Mouse (Mus musculus) urinary bladder, postnatal 25 days (tissue): ENCODE results near the gene Mlkl.
"Not testable (repeated sequence)": the region's sequence is repeated elsewhere in the genome, so short reads cannot be mapped to it uniquely, and the experiment has no call there.

Experiments used
- DNase-seq: peaks from one replicate; pipeline ENCODE4 v3.0.0; 2022; ENCODE audit warnings: low spot score

Mlkl gene

DNA sequence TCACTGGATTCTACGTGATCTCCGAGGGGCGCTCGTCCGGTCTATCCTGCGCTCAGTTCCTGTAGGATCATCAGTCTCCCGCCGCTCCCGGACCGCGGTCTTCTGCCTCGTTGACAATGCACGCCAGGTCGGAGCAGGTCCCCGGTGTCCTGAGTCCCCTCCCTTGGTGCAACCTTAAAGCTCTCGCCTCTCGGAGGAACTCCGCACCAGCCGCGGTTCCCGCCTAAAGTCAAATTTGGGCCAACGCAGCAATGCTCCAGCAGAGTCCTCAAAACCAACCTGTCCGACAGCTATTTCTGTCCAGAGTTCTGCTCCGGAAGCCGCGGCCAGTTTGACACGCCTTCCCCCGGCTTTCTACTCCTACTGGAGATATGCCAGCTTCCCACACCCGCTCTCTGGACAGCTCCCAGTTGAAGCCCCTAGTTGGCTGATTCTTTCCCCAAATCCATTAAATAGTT is at the start of gene Mlkl:
TSS of gene Mlkl (minus strand) at position 288 of the 458 bp plus-strand sequence.
- DNase-seq: peak; percentile 62

DNA sequence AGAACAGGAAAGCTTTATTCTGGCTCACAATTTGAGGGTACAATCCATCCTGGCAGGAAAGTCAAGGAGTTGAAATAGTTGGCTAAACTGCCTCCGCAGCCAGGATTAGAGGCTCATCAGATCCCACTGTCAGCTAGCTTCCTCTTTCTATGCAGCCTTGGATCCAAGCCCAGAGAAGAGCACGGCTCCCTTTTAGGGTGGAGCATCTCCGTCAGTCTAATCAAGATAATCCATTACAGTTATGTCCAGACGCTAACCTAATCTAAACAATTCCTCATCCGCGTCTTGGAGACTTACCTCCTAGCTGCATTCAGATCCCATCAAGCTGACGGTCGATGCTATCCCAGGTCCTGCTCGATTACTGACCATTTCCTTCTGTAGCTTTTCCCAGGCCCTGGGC is 47.9 kb upstream of the Mlkl start:
- DNase-seq: no peak

DNA sequence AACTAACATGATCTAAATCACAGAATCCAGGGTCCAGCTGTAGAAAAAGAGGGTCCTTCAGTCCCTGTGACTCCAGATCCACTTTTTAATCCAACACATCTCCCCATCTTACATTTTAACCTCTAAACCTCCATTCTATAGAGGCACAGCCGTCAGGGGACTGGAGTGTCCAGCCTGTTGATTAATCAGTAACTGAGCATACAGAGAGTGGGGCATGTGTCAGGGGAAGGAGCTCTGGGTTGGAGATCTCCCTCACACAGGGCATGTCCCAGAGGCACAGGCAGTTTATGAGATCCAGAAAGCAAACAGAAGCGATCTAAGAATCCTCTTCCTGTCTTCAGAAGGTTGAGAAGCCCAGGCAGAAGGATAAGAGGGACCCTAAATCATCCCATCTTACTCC is 46.7 kb upstream of the Mlkl start:
- no peak for DNase-seq

DNA sequence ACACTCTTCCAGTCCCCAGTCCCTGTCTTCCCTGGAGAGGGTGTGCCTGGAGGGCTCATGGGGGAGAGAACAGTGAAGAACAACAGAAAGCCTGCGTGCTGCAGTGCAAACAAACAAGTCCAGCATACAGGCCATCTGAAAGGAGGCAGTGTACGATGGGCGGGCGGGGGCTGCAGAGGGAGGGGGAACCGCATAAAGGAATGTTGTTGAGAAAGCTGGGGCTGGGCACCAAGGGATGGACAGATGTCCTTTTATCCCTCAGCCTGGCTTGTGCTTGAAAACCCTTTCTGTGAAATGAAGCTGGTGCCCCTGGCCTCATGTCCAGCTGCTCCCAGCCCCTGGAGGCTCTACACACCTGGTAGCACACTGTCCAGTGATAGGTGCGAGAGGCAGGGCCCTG is 37.2 kb upstream of the Mlkl start:
- DNase-seq: no peak

DNA sequence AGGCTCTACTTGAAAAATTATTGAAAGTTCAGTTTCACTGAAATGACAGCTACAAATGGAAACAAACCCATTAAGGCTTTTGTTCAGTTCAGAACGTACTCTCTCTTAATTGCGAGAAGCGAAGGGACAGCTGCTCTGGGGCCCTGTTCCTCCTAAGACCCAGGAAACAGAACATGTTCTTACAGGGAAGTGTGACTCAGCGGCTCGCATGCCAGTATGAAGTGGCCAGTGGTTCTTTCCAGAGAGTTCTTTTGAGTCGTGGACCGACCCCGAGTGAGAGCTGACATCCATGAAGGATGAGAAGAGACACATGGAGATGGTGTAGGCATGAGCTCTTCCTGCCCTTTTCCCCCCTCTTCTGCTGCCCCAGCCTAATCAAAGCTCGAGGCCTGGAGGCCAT is 31.7 kb upstream of the Mlkl start:
- no peak for DNase-seq

DNA sequence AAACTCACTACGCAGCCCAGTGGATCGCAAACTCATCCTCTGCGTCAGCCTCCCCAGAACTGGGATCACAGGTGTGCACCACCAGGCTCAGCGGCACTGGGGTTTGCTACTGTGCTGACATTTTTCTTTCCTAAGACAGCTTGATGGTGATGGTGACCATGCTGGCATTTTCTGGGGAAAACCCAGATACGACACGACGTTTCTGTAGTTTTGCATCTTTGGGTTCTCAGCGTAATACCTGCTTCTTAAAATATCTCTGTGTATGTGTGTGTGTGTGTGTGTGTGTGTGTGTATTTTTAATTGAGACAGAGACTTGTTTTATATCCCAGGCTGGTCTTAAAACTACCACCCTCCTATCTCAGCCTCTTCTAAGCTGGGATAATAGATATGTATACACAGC is 29.4 kb upstream of the Mlkl start:
- DNase-seq: no peak

DNA sequence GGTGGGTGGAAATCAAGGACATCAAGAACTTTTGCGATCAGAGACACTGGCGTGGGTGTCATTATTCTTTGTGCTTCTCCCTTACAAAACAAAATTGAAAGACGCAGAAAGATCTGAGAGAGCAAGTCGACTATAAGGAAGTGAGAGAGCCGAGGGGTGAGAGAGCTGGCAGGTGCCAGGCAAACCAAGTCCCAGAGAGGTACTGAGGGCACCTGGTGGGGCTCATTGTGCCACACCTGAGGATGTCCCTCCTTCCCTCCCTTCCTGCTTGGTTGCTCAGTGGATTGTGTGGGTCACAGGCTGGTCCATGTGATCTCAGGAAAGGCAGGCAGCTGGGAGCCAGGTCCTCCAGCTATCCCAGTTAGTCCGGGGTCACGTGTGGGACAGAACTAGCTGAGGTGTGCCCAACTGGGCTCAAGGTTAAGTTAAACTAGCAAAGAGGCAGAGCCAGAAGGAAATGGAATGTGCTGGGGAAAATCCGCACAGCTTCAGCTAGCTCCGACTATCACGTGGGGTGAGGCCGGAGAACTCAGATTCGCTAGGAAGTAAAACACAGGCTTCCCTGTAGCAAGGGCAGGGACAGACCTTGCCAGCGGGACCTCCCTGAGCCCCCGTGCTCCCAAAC is 28.7 kb upstream of the Mlkl start:
- no peak for DNase-seq

DNA sequence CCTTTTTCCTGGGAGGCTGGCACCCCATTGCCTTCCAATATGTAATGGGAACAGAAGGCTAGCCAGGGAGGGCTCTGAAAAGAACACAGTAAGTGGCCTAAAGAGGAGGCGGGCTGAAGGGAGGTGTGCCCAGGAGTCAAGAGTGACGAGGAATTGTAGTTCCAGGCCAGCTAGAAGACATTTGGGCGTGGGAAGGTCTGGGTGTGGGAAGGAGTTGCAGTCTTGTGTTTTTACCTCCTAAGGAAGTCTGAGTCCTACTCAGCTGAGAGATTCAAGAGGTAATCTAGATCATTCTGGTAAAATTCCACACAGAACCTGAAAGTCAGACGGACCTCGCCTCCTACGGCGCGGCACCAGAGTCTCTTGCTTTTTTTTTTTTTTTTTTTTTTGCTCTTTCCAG is 25.5 kb upstream of the Mlkl start:
- no peak for DNase-seq

DNA sequence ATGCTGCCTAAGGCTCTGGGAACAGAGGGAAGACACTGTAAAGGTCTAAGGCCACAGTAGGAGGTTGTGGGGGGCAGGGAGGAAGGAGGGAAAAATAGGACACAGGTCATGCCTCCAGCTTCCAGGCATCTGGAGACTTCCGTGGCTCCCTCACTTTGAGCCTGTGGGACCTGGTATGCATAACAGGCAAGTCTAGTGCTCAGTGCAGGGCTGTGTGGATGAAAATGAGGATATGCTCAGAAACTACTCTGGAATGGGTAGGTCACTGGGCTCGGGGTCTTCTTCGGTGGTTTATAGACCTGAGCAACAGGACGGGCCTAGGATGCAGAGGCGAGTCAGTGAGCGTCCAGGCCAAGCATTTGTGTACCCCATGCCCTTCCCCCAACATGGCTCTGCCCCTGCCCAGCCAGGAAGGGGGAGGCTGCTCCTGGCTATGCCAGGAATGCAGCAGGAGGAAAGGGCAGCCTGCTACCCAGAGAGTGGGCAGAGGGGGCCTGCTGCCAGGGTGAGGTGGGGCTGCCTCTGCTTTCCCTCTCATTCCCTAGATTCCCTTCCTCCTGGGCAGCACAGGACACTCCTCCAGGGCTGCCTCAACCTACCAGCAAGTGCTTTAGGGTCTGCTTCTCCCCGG is 22.7 kb upstream of the Mlkl start:
- no peak for DNase-seq

DNA sequence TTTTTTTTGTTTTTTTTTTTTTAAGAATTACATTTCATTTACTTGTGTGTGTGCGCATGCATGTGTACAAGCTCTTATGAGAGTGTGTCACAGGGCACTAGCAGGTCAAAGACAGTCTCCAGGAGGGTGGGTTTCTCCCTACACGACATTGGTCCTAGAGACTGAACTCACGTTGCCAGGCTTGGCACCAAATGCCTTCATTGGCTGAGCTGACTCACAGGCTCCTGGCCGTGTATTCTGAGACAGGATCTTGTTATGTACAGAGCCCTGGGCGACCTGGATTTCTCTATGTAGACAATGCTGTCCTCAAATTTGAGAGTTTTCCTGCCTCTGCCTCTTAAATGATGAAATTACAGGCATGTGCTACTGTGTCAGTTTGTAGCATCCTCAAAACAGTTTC is 22.0 kb upstream of the Mlkl start:
- no peak for DNase-seq

DNA sequence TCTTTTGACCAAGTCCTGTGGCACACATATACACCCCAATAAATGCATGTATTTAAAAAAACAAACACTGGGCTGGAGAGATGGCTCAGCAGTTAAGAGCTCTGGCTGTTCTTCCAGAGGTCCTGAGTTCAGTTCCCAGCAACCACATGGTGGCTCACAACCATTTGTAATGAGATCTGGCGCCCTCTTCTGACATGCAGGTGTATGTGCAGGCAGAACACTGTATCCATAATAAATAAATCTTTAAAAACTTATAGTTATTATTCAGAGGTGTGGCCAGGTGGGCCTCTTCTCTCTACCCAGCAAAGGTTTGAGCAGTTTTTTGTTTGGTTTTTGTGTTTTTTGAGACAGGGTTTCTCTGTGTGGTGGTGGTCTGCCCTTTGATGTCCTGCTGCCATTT is 20.9 kb upstream of the Mlkl start:
- DNase-seq: no peak

DNA sequence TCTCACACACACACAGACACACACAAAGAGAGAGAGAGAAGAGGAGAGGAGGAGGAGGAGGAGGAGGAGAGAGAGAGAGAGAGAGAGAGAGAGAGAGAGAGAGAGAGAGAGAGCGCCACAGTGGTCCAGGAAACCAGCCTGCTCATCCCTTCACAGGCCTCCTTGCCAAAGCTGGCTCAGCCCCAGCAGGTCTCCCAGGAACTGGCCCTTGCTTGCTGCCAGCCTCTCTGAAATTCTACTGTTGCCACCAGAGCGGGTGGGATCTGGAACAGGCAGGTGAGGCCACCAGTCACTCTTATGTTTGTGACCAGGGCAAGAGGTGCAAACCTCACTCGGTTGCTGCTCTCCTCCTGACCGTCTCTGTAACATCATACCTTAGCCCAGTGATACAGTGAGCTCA is 19.5 kb upstream of the Mlkl start:
- DNase-seq: no peak

DNA sequence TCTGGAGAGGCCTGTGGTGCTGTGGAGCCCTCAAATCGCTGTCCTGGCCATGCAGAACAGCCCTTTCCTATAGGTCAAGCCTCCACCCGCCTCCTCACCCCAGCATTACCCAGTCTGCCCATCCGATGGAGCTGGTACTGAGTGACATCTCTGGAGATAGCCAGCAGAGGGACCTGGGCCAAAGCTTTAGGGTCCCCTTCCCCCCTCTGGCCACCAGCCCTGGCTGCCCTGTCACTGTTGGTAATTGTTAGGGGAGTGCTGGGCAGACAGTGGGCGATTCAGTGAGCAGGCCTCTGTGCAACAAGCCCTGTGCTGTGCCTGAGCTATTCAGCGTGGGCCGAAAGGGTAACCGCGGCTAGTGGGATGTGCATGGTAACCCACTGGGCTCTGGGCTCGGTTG is 15.5 kb upstream of the Mlkl start:
- DNase-seq: no peak

DNA sequence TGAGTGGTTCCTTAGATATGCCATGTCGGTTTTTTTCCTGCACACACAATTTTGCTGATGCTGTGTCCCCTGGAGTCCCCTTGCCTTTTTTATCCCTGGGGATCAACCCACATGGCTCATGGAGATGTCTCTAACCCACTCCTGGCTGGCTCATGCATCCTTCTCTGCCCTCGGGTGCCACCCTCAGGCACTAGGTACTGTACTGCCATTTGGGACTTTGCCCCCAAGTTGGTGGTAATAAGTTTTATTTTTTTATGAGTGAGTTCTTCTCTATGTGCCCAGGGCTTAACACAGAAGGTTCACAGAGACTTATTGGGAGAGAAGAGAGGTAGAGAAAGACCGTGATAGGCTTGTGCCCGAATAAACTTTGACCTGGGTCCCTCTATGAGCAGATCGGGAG is 14.3 kb upstream of the Mlkl start:
- no peak for DNase-seq

DNA sequence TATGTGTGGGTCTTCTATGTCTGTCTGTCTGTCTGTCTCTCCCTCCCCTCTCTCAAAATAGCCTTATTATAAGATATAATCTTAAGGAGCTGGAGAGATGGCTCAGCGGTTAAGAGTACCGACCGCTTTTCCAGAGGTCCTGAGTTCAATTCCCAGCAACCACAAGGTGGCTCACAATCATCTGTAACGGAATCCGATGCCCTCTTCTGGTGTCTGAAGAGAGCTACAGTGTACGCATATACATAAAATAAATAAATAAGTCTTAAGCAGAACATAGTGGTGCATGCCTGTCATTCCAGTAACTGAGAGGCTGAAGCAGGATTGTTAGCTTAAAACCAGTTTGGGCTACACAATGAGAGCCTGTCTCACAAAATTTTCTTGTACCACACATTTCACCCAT is 12.6 kb upstream of the Mlkl start:
- DNase-seq: no peak

DNA sequence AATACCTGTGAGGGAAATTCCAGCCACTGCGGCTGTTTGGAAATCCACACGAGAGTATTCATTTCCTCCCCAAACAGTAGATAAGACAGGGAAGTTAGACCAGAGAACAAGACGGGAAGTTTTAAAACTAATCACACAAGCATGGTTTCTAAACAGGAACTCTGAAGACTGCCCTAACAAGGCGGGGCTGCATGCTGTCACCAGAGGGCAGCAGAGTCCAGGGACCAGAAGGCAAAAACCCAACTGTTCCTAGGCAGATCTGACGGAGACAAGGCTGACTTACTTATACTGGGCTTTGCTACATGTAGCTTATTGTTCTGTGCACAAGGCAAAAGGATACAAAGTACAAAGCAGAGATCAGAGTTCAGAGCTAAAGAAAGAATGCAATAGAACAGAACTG is 5.2 kb upstream of the Mlkl start:
- DNase-seq: peak; percentile 82

DNA sequence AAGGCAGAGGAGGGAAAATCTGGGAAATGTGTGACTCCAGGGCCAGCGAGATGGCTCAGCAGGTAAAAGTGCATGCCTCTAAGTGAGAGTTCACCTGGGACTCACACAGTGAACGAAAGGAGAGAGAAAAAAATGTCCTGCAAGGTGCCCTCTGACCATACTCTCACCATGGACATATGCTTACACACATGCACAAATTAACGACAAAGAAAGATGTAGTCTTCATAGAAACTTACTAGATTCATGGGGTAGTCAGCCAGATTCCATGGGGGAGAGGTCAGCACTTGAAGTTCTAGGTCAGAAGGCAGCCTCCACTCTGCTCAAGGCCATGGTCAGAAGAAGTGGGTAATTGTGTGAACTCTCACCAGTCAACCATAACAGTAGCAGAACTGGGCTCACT is 2.2 kb upstream of the Mlkl start:
- DNase-seq: no peak

DNA sequence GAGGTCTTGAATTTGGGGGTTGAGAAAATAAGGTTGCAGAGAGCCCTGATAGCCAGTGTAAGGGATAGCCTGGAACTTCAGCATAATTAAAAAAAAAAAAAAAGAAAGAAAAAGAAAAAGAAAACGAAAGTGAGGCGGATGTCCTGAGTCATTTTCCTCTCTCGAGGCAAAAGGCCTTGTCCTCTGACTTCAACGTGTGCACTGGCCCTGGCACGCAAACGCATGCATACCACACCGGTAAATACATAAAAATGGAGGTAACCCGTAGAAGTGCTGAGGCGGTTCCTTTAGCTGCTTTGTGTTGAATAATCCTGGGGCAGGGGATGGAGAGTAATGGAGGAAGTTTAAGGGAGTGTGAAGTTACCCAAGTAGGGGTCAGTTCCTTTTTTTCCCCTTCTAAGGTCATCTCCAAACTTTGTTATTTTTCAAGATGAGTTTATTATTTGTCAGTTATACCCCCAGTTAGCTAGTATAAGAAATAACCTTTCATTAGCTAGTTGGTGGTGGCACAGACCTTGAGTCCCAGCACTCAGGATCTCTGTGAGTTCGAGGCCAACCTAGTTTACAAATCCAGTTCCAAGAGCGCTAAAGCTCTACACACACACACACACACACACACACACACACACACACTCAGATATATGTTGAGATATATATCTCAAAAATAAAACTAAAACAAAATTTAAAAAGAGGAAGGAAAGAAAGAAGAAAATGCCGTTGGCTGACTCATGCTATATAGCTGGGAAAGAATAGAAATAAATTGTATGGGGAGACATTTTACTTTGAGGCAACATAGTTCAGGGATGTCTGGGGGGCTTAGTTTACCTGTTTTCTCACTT is 612 bp upstream of the Mlkl start:
- no peak for DNase-seq

DNA sequence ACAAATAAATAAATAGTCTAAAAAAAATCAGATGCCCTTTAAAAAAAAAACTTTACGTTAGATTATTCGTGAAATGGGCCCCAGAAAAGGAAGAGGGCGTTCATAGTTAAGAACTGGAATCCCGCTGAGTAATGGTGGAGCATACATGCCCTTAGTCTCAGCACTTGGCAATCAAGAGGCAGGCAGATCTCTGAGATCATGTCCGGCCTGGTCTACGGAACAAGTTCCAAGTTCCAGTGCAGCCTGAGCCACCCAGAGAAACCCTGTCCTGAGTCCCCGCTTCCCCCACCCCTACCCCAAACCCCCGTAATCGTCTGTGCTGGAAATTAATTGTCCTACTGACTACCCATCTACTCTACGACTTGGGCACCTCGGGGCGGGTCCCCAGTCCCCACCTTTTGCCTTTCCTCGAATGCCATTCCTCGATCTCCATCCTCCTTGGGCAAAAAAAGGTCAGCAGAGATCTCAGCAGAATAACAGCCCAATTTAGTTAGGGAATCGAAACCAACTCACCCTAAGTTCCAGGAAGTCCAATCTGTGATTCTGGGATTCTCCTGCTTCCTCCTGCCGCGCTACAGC is 577 bp downstream of the Mlkl start:
- DNase-seq: no peak

DNA sequence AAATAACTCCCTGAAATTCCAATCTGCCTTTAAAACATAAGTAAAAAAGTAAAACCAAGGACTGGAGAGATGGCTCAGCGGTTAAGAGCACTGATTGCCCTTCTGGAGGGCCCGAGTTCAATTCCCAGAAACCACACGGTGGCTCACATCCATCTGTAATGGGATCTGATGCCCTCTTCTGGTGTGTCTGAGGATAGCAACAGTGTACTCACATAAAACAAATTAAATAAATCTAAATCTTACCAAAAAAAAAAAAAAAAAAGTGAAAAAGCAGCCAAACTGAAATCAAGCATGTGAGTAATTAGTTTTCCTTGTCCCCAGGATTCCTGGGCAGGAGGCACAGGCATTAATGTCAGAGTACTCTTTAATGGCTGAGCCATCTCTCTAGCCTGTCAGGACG is 1.3 kb downstream of the Mlkl start:
- DNase-seq: no peak

DNA sequence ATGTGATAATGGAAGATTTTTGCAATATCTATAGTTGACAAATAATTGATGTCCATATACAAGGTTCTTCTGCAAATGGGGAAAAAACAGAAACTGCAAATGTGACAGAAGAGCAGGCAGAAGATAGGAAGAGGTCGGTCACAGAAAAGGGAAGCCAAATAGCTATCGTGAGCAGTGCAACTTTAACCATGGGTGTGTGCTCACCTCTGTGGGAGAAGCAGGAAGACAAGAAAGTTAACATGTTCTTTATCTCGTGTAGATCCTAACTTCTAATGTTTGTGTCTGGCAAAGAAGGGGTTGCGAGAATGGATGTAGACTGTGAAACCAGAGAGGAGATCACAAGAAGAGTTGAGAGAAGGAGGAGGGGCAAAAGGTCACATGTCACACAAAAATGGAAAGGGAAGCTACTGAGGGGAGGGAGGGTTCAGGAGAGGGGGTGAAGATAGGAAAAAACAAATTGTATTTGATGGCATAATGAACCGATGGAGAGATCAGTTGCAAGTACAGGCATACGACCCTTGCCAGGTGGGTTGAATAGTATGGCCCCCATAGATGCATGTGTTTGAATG is 12.7 kb downstream of the Mlkl start:
- DNase-seq: no peak

DNA sequence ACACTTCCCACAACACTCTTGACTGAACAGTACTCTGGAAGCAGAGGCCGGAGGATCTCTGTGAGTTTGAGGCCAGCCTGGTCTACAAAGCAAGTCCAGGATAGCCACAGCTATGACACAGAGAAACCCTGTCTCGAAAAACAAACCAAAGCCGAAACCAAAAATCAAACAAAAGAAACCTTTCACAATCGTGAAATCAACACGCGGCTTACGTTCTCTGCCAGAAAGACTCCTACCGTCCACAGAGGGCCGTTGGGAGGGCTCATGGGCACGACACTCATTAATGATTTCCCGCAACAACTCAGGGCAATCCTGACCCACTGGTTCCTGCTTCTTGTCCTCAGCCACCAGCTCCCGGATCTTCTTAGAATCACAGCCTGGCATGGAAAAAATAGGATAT is 23.2 kb downstream of the Mlkl start:
- DNase-seq: no peak

DNA sequence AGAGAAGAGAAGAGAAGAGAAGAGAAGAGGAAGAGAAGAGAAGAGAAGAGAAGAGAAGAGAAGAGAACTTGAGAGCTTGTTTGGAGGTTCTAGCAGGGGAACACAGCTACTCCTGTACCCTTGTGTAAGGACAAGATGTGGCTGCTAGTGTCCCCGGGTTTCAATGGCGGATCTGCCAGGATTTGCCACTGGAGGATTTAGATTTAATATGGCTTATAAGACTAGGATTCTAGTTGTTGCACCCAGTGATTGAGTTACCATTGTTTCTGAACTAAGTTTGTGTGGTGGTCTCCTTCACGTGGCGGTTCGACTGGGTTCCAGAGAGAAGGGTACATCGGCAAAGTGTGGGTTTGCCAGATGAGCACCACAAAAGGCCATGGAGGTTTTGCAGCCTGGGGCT is 24.0 kb downstream of the Mlkl start:
- not testable (repeated sequence) for DNase-seq
